Mouse (Mus musculus): ENCODE measurements around the gene Fastk.

Gene Fastk

DNA sequence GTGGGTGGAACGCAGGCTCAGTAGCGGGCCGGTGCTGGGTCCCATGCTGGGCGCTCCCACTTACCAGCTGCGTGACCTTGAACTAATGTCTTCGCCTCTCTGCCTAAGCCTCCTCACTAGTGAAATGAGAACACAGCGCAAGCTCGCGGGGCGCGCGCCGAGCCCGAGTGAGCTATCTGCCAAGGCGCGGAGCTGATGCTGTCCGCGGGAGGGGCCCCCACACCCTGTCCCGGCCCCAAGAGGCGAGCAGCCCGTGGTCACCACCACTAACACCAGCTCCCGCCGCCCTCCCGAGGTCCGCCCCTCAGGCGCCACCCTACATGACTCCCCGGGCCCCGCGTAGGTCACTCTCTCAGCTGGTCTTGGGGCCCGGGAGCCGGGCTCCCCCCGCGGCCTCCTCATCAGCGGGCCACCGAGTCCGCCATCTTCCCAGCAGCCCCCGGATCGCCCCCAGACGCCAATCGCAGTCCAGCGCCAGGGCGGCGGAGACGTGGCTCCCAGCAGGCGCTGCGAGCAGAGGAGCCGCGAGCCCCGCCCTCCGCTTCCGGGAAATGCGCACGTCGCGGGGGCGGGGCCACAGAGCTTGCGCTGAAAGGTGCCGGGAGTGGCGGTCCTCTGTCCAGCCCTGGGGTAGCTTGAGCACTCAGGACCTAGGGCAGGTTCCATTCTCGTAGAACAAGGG is at the start of gene Fastk:
Fastk (minus strand) TSS at position 542 of the 682 bp plus-strand sequence.
- DNase-seq (ENCODE audit: low spot score) = peak; percentile 88

DNA sequence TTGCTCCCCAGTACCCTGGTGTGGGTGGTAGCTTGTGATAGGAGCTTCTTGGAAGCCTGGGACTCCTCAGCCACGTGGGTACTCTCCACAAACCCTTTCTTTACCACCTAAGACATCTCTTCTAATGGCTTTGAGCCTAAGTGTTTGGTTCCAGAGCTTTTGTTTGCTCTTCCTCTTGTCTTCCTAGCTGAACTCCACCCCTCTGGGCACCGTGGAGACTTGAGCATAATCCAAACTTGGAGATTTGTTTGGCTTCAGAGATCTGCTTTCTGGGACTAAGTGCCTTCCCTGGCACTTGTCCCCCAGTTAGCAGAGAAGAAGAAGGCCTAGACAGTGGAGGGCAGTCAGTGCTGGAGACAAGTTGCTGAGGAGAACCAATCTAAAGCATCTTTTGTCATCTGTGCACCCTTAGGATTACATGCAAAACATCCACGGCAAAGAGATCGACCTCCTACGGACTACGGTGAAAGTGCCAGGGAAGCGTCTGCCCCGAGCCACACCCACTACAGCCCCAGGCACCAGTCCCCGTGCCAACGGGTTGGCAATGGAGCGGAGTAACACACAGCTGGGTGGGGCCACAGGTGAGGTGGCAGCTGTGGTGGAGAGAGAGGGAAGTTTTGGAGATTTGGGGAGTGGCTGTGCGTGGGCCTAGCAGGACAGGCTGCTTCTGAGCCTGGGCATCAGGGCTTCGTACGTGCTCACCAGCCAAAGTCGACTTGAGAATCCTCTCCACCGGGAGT is 47.6 kb upstream of the Fastk start:
- DNase-seq (ENCODE audit: low spot score) = no peak

DNA sequence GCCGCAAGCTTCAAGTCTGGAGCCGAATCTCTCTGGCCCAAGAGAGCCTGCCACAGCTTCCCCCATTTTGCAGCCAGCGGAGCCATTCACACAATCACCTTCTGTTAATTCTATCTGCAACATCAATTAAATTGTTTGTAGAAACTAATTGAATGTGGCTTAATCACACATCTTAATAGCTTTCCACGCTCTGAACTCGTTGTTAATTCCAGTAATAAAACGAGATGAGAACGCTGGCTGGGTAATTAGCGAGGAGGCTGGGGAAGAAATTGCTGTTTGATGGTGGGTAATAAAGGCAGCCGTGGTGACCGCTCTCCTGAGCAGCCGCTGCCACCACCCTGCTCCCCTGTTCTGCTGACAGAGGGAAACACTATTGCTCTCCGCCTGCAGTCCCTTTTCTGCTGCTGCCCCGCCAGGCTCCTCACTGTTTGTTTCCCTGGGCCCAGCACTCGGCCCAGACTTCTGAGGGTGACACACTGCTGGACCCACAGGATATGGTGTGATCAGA is 45.4 kb upstream of the Fastk start:
- no peak for DNase-seq (ENCODE audit: low spot score)

DNA sequence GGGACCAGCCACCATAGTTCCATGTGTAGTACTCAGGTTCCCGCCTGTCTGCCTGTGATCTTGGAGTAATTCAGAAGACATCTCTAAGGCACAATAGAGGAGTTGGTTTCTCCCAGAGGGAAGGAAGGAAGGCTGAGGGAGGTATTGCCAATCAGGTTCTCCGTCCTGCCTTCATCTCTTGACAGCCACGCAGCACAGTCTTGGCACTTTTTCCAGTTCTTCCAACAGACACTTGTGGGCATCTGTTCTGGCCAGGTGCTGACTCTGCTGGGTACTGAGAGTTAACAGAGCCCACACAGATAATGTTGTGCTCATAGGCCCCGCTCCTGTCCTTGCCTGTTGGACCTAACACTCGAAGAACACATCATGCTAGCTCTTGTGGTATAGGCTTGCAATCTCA is 41.7 kb upstream of the Fastk start:
- DNase-seq (ENCODE audit: low spot score) = no peak

DNA sequence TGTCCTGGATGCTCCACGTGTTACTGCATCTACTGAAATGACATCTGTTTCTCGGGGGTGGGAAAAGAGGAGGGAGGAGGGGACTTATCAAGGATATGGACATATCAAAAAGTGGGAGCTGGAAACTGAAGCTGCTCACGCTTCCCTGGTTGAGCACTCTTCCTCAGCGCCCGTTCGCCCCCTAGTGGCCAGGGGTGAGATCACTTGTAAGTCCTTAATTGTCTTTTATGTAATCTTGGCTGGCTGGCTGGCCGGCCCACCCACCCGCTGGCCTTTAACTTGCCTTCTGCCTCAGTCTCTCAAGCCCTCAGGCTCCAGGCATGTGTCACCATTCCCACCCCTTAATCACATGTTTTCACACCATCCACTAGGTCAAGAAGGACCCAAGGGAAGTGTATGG is 41.0 kb upstream of the Fastk start:
- peak; percentile 80 for DNase-seq (ENCODE audit: low spot score)

DNA sequence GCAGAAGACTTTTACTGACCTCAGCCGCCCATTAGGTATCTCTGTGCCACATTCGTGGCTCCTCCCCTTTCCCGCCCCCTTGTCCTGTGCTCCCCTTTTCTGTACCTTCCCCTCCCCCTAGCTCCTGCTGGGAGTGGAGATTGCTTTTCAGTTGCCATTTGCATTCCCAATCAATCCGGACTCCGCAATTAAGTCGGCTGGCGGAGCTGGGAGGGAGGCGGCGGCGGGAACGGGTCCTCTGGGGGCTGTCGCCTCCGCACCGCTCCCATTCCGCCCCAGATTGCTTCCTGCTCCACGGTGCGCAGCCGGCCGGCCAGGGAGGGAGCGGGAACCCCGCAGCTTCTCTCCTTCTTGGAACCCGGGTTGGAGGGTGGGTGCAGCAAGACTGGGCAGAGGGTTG is 39.9 kb upstream of the Fastk start:
- DNase-seq (ENCODE audit: low spot score) = no peak

DNA sequence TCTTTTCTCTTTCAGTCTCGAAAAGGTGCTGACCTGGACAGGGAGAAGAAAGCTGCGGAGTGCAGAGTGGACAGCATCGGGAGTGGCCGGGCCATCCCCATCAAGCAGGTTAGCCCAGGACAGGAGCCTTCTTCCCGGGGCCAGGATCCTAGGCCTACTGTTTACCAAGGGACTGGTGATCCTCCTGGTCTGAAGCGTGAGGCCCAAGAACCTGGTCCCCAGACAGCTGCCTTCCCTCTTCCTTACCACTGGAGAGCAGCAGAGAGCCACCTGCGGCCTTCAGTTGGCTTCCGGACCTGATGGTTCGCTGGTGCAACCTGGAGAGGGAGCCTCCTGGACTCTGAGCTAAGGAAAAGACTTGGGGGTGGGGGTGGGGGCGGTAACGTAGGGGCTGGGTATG is 38.2 kb upstream of the Fastk start:
- DNase-seq (ENCODE audit: low spot score) = no peak

DNA sequence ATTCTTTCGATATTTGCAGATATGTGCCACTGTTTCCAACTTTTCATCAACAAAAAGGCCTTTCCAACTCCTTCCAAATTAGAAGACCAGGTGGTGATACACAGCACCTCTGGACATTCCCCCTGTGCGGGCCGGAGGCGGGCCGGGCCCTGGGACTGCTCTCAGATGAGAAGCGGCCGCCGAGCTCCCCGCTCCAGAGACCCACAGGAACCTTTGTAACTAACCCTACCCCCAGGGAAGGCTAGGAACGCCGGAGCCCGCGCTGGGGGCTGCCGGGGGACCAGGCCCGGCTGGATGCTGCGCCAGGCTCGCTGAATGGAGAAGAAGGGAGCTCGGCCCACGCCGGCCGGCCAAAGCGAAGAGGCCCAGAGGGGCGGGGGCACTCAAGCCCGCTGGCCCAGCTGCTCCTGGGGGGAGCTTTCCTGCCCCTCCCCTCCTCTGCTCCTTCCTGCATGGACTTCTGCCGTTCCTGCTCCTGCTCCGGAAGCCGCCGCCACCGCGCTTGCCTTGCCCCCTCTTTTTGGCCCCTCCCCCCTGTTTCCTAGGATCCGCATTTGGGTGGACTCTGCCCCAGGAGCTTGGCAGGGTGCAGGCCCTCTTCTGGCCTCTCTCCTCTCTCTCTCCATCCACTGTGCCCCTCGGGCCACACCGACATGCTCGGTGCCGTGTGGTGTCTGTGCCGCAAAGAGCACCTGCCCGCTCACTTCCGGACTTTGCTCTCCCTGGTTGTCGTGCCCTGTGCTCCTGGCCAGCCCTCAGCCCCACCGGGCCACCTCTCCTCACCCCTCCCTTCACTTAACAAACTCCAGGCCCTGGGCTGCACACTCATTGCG is 37.4 kb upstream of the Fastk start:
- no peak for DNase-seq (ENCODE audit: low spot score)

DNA sequence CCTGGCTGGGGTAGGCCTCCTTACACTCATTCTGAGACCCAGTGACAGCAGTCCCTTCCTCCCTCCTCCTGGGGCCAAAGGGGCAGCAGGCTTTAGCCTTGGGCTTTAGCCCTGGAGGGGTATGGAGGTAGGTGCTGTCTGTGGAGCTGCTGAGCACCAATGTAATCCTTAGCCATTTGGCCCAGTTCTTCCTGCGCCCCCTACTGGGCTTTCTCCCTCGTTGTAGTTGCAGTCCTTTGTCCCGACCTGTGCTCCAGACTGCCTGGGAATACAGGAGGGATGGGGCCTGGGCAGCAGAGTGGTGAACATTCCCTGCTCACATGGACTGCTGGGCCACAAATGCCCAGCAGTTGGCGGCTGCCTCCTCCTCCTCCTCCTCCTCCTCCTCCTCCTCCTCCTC is 36.6 kb upstream of the Fastk start:
- DNase-seq (ENCODE audit: low spot score) = peak; percentile 61

DNA sequence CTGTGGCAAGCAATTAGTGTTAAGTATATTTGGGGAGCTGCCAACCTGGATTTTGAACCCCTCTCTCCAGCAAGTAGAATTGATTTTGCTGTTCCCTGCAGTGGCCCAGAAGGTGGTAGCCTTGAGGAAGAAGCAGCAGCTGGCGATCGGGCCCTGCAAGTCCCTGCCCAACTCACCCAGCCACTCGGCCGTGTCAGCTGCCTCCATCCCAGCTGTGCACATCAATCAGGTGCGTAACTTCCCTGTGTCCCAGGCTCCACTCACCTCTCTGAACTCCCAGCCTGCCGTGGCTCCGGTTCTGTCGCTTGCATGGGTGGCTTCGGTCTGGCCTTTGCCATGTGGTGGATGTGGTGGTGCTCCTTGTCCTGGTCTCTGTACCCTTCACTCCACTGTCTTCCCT is 32.8 kb upstream of the Fastk start:
- DNase-seq (ENCODE audit: low spot score) = no peak

DNA sequence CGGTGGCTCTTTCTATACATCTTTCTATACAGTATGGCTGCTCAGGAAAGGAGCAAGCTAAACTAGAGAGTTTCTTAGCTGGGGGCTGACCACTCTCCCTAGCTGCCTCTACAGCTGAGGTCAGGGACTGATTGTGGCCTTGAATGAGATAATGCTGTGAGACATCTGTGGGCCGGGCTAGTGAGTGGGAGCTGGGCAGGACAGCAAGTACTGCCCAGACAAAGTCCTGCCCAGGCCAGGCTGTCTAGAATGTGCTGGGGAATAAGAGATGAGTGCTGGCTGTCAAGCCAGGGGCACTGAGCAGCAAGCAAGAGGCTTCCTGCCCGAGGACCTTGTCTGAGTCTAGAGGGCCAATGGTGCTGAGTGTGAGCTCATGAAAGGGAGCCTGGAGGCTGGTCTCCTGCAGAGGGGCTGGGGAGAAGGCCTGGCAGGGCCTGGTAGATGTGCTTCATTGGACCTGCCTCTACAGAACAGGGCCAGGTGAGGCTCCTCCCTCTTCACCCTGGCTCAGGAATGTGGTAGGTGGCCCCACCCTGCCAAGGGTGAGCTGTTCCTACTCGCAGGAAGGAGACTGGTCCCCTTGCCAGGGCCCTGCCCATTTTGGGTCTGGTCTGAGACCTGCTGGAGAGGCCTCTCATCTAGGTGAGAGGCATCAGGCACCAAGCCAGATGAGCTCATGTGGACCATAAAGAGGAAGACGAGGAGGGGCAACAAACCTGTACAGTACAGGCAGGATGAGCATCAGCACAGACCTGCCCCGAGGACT is 30.6 kb upstream of the Fastk start:
- no peak for DNase-seq (ENCODE audit: low spot score)

DNA sequence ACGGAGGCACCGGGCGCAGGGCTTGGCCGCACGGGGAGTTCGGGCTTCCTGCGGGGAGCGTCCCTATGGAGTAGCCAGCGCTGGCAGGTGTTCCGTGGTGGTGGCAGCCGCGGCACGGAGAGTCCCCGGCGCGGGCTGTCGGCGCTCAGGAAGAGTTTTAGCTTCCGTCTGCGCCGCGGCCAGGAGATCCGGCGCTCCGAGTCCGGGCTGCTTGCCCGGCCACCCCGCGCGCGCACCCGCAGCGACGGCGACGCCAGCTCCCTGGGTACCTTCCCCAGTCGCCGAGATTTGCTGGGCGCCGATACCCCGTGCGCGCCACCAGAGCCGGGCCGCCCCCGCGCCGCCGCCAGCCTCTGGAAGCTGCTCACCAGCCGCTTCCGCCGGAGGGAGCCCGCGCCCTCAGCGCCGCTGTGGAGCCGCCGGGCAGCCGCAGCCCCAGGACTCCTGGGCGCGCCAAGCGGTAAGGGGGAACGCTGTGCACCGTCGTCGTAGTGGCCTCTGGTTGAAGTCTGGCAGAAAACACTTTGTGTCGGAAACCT is 29.7 kb upstream of the Fastk start:
- no peak for DNase-seq (ENCODE audit: low spot score)

DNA sequence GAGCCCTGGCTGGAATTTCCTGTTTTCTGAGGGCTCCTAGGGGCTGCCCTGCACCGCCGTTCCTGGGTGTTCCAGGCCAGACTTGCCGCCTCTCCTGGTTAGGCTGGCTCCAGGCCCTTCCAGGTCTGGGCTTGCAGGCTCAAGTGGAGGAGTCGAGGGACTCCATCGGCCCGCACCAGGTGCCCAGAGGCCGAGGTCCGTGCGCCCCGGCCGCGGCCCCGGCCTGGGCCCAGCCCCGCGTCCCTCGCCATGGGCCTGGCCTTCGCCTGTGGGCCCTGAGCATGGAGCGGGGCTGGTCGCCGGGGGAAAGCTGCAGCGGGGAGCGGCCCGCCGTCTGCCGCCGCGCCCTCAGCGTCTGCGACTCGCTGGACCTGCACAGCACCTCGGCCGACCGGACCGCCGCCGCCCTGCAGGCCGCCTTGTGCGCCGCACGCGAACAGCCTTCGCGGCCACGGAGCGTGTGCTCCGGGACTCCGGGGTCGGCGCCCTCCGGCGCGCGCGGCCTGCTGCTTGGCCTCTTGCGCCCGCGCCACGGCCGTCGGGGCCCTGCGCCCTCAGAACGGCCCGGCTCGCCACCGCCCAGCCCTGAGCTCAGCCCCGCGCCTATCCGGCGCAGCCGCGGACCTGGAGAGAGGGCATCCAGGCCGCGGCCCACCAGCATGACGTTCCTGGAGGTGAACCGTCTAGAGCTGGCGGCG is 29.1 kb upstream of the Fastk start:
- DNase-seq (ENCODE audit: low spot score) = no peak

DNA sequence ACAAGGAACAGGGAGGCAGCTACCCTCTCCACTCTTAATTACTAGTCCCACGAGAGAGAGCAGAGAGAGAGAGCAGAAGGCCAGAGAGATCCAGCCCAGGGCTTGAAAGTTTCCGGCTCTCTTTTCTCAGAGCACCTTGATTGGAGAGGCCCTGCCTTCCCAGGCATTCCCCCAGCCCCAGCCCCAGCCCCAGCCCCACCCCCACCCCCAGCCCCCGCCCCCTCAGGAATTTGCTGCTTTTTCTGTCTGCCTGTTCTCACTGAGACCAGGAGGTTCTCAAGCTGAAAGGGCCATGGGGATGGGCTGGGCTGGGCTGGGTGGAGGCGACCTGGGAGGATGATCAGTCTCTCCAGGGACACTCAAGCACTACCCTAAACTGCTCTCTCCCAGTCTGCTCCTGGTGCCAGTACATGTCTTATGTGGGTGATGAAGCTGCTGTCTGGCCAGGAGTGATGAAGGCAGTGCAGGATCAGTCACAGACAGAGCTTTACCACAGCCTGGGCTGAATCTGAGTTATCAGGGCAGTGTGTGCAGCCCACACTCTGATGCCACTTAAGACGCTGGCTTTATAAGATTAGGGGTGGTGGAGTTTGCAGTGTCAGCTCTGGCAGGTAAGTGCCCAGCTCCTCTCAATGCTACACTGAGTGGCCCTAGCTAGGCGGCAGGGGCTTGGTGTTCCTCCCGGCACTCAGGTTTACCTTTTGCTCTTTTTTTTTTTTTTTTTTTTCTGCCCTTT is 28.0 kb upstream of the Fastk start:
- no peak for DNase-seq (ENCODE audit: low spot score)

DNA sequence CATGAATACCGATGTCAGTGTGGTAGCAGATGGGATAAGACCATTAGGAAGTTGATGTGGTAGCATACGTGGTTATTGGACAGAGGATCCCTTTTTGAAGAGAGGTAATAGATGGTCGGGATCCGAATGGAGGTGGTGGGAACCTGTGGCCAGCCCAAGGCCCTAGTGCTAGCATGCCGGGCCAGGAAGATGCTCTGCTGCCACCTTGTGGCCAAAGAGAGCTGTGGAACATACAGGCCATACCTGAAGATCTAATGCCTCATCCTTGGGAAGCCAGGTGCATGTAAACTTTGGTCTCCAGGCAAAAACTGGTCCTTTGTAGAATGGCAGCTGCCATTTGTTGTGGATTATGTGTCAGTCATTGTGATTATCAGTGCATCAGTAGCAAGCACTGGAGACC is 25.5 kb upstream of the Fastk start:
- no peak for DNase-seq (ENCODE audit: low spot score)

DNA sequence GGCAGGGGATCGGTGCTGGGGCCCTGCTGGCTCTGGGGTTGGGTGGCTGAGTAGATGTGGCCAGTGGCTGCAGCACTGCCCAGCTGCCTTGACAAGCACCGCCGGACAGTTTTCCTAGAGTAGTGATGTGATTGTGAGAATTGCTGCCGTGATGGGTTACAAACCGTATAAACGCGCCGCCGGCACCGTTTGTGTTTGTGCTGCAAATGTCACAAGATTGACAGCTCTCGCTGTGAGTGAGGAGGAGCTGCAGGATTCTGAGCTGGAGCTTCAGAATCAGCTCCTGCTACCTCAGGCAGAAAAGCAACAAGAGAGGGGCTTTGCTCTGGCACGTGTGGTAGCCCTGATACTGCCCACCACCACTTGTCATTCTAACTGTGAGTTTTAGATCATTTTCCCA is 21.7 kb upstream of the Fastk start:
- no peak for DNase-seq (ENCODE audit: low spot score)

DNA sequence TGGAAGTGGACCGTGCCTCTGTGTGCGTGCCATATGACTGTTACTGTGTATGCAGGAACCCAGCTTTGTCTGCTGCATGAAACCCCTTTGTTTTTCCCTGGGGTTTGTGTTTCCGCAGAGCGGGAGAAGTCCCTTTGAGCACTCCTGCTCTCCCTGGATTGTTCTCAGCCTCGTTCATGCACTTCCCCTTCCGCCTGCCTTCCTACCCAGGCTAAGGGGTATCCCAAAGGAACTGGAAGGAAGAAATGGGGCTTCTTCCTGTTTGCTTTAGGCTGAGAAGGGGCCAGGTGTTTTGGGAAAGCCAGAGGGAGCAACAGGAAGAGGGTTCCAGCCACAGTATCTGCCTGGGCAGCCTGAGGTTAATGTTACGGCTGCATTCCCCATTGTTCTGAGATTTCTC is 10.5 kb upstream of the Fastk start:
- DNase-seq (ENCODE audit: low spot score) = no peak

DNA sequence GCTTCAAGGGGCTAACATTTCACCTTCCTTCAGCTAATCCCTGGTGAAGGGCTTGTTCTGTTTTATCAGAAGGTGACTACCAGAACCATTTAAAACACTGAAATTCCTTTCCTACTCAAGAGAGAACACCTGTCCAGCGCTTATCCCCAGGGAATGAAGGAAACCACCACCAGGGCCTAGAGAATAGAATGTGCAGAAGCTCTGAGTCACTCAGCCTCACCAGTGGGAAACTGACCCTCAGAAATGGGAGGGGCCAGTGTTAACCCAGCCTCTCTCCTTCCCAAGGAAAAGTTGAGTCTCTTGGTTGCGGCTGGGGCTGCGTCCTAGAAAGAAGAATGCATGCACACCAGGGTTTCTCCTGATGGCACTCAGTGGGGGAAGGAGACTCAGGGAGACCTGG is 10.0 kb upstream of the Fastk start:
- no peak for DNase-seq (ENCODE audit: low spot score)

DNA sequence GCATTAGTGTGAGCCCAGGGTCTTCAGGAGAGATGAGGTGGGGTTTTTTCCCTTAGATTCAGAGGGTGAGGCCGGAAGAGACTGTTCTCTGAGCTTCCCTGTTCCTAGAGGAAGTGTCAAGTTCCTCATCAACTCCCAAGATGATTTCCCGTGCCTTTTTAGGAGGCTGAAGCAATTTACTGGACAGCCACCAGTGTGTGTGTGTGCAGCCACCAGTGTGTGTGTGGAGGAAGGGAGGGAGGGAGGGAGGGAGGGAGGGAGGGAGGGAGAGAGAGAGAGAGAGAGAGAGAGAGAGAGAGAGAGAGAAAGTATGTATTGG is 8.9 kb upstream of the Fastk start:
- DNase-seq (ENCODE audit: low spot score) = no peak

DNA sequence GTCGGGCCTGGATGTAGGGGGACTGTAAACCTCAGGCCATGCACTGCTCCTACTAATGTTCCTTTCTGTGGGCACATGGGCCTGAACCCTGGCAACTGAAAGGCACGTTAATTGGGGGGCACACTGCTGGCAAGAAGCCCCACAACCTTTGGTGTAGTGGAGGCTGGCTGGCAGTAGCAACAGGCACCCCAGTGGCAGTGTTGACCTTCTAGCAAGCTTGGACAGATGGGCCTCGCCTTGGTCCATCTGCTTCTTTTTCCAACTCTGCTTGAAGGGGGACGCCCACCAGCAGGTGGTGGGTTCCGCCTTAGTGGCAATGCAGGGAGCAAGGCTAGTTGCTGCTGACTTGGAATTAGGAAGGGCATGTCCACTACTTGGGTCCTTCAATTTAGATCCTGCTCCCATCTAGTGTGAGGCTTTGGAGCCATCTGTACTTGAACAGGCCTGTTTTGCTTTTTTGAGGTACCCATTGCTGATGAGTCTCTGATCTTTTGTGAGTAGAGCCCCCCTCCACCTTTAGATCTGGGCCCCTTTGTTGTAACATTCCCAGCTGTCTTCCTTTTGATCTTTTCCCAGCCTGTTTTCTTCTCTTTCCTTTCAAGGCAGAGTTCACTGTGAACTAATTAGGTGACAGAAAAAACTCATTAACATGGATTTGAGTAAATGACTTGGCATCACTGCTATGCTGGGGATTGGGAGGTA is 8.3 kb upstream of the Fastk start:
- DNase-seq (ENCODE audit: low spot score) = no peak
